Mouse (Mus musculus): Measurements from ENCODE around the gene Prr3.

- TF ChIP-seq CTCF (IDR thresholded peaks at IDR 0.05; ENCODE audit: low read depth, low read length) (no peak), GATA1 (IDR thresholded peaks at IDR 0.05; ENCODE audit: borderline replicate concordance, low read length) (no peak), TAL1 (conservative IDR thresholded peaks at IDR 0.05; ENCODE audit: low read depth, low read length) (no peak), POLR2AphosphoS5 (IDR thresholded peaks at IDR 0.05; ENCODE audit: insufficient replicate concordance, low read depth, low read length) (no peak; the same call in 1 of the 2 replicates)
Measured at GRCm38 (mm10) chr17:35922566-35922965, 57.5 kb downstream of the Prr3 start.

Data from G1E (cell line).